Mouse (Mus musculus) liver, postnatal 0 days (tissue): ENCODE results near the gene Gm9821.

Experiments
- CTCF ChIP-seq: sonication (generic); IDR thresholded peaks from 2 replicates; pipeline ENCODE4 v1.5.1; 2016; ENCODE audit warnings: antibody characterized with exemption, low read depth
- EP300 ChIP-seq: IDR thresholded peaks from 2 replicates; pipeline ENCODE4 v1.6.1; 2016; ENCODE audit warnings: antibody characterized with exemption, low read depth, mild to moderate bottlenecking

GRCm38 (mm10) chr2:91949411-91950274 lies 4.1 kb downstream of the Gm9821 start:
- no peak for TF ChIP-seq CTCF
- peak; percentile 77 for TF ChIP-seq EP300
